Mouse (Mus musculus) neural tube, embryonic 10.5 days (tissue): ENCODE results near the gene Atg7.

ENCODE experiments used
- DNase-seq: peaks from one replicate; pipeline ENCODE4 v3.0.0-alpha.2; 2017; ENCODE audit warnings: low spot score; ENCODE audit errors: extremely low spot score

Gene Atg7

DNA sequence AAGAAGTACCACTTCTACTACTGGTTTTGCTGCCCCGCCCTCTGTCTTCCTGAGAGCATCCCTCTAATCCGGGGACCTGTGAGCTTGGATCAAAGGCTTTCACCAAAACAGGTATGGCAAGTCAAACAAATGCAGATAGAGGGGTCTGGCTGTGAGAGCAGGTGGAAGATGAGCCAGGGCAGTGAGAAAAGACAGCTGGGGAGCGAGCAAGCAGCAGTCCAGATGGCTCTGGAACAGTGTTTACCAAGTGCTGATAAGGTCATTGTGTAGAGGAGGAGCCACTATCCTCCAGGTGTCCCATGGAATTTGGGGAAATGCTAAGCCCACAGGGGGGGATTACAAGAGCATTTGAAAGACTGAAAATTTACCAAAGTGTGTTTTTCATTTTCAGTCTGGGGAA, 41.5 kb downstream of the Atg7 start:
- no peak for DNase-seq

DNA sequence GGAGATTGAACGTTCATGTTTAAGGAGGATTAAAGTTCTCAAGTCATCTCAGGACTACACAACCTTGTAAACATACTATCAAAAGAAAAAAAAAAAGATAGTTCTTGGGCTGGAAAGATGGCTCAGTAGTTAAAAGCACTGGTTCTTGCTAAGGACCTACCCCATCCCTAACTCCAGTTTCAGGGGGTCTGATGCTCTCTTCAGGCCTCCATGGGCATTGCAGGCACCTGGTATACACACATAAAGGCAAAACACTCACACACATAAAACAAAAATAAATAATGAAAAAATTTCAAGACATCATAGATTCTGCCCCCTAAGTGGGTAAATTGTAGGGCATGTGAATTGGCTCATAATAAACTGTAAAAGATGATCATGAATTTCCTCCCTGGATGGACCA, 42.5 kb downstream of the Atg7 start:
- no peak for DNase-seq

DNA sequence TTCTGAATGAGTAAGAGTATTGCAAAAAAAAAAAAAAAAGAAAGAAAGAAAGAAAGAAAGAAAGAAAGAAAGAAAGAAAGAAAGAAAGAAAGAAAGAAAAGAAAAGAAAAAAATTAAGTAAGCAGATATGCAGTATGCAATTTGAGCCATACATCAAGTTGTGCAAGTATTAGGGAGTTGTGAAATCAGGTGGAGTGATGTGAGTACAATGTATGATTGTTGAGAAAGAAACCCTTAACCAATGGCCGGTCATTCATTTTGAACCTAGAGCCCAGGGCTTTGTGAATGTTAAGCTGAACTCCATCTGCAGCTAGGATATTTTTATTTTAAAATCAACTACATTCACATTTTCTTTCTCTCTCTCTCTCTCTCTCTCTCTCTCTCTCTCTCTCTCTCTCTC, 44.1 kb downstream of the Atg7 start:
- no peak for DNase-seq

DNA sequence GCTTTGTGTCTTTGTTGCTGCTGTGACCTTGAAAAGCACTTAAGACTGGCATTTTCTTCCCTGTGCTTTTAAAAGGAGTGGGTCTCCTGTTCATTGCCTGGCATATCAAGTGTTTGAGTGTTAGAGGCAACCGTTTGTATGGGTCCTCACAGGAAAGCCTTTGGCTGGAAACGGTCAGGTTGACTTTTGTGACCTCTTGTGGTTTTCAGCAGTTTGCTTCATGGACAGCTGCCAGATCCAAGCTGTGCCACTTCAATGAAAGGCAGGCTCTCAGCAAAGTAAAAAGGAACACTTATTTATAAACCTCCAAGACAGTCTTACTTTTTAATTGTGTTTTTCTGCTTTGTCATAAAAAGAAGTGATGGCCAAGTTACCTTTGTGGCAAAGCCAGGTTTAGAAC, 47.8 kb downstream of the Atg7 start:
- no peak for DNase-seq

- DNase-seq, result no peak
Measured at GRCm38 (mm10) chr6:114691530-114691929, 48.6 kb downstream of the Atg7 start.

- DNase-seq, result no peak
Measured at GRCm38 (mm10) chr6:114692691-114693090, 49.8 kb downstream of the Atg7 start.

- DNase-seq, result peak; percentile 76
Measured at GRCm38 (mm10) chr6:114697646-114698490, 55.0 kb downstream of the Atg7 start.

- no peak for DNase-seq
Measured at GRCm38 (mm10) chr6:114698578-114698977, 55.7 kb downstream of the Atg7 start.

- no peak for DNase-seq
Measured at GRCm38 (mm10) chr6:114700704-114701103, 57.8 kb downstream of the Atg7 start.

- no peak for DNase-seq
Measured at GRCm38 (mm10) chr6:114707032-114707431, 64.1 kb downstream of the Atg7 start.

- no peak for DNase-seq
Measured at GRCm38 (mm10) chr6:114712242-114713050, 69.5 kb downstream of the Atg7 start.

DNA sequence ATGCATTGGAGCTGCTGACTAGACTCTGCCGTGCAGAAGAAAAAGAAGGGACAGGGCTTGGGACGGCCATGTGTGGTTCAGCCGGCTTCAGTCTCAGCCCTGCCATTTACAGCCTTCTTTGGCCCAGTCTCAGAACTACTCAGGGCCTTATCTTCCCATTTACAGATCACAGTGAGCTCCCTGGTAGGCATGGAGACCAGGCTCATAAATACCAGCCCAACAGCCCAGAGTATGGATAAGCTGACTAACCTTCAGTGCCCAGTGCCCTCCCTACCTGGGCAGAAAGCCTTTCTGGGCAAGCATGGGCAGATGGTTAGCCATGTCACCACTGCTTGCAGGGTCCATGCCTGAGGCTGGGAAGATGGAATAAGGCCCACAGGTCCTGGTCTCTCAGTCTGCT, 70.6 kb downstream of the Atg7 start:
- no peak for DNase-seq

DNA sequence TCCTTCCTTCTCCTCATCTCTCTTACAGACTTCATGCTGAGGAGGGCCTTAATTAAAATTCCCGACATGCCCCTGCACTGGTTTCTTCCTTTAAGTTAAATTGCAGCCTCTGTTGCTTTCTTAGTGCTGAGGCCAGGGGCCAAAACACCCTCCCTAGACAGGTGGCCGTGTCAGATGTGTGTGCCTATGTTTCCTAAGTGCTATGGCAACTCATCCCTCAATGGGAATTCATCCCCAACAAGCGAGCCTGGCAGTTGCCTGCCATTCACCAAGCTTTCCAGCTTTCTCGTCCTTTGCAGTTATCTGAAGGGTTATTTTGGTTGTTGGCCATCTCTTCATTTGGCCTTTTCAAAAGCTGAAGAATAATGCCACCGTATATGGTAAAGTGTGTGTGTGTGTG, 71.8 kb downstream of the Atg7 start:
- no peak for DNase-seq

DNA sequence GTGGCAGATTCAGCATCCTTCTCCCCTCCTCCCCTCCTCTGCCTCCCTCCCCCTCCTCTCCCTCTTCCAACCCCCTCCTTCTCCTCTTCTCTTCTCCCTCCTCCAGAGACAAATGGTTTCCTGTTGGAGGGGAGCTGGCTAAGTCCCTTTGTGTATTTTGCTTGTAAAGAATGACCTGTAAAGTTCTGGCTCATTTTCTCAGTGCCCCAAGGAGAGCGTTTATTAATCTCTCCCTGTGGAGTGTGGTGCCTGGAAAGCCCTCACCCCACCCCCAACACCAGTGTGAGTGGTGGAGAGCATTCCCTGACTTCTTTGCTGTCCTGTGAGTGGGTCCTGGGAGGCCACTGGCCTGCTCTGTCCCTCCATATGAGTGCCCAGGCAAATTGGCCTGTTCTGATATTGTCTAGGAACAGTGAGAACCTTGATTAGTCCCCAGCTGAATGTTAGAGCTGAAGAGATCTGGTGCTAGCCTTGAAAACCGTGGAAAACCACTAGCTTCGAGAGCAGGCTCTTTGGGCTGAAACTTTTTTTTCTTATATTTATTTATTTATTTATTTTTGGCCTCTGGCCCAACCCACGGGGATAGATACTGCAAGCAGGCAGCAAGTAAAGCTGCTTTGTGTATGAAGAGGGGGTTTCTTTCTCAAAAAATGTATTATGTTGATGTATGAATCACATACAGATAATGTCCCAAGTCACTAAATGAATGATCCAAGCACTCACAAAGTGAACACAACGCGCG, 72.6 kb downstream of the Atg7 start:
- DNase-seq, result peak; percentile 39

- DNase-seq, result no peak
Measured at GRCm38 (mm10) chr6:114719100-114719499, 76.2 kb downstream of the Atg7 start.

- no peak for DNase-seq
Measured at GRCm38 (mm10) chr6:114719665-114720064, 76.8 kb downstream of the Atg7 start.

DNA sequence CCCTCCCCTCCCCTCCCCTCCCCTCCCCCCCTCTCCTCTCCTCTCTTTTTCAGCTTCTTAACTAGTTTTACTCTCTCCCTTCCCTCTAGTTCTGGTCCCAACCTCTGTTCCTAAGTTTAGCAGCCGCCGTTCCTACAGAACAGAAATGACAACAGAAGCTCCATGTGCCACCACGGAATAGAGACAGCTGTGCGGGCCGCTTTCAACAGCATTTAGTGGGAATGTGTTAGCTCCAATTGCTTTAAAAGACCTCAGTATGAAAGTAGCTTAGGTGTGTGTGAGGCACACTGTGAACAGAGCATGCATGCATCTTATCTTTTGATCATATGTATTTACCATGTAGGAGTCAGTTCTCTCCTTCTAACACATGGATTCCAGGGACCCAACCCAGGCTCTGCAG, 79.1 kb downstream of the Atg7 start:
- no peak for DNase-seq

- DNase-seq, result peak; percentile 56
Measured at GRCm38 (mm10) chr6:114723925-114724324, 81.0 kb downstream of the Atg7 start.

- DNase-seq, result no peak
Measured at GRCm38 (mm10) chr6:114724351-114724750, 81.5 kb downstream of the Atg7 start.

DNA sequence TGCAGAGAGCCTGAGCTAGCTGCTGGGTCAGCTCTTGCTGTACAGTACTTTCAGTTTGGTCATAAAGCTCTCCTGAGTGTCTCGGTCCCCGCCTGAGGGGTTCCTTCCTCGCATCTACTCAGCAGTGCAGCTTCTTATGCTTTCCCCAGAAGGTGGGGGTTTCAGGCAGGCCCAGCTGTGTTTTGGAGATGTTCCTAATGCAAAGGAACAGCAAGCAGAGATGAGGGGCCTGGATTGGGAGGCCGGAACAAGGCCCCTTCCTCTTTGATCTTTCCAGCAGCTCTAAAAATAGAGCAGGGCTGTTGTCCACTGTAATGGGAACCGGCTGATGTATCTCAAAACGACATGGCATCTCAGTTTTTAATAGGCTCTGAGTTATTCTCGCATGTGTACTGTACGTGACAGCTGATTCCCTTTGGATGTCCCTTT, 82.3 kb downstream of the Atg7 start:
- DNase-seq, result peak; percentile 27

- DNase-seq, result no peak
Measured at GRCm38 (mm10) chr6:114726681-114727080, 83.8 kb downstream of the Atg7 start.

GRCm38 (mm10) chr6:114733156-114733555, 90.3 kb downstream of the Atg7 start:
- DNase-seq, result no peak
